Mouse (Mus musculus): ENCODE measurements around the gene Trpc7.

Gene Trpc7

GRCm38 (mm10) chr13:56790683-56791082 is 105.1 kb downstream of the Trpc7 start:
- CTCF ChIA-PET, result interaction anchor here (0.7 kb wide), 1 partner anchor 9 kb away, joined by 4 read pairs; no protein-coding TSS in a partner anchor

DNA sequence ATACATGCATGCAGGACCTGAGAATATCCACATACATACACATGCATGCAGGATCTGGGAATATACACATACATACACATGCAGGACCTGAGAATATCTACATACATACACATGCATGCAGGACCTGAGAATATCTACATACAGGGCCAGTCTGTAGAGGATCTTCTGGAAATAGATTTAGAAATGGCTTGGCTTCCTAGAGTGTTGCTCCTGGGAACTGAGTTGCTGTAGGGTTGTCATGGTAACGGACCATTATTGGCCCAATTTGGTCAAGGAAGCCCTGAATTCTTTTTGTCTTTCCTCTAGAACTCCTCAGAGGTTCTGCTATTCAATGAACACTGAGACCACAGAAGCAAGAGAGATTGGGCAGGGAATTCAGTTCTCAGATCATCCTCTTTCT is 113.2 kb downstream of the Trpc7 start:
- CTCF ChIA-PET, result no interaction called here

GRCm38 (mm10) chr13:56781697-56782096 is 114.1 kb downstream of the Trpc7 start:
- CTCF ChIA-PET, result no interaction called here

- CTCF ChIA-PET, result no interaction called here
Observed at GRCm38 (mm10) chr13:56780746-56781469, 114.9 kb downstream of the Trpc7 start.

GRCm38 (mm10) chr13:56774304-56774703 is 121.5 kb downstream of the Trpc7 start:
- CTCF ChIA-PET, result no interaction called here

DNA sequence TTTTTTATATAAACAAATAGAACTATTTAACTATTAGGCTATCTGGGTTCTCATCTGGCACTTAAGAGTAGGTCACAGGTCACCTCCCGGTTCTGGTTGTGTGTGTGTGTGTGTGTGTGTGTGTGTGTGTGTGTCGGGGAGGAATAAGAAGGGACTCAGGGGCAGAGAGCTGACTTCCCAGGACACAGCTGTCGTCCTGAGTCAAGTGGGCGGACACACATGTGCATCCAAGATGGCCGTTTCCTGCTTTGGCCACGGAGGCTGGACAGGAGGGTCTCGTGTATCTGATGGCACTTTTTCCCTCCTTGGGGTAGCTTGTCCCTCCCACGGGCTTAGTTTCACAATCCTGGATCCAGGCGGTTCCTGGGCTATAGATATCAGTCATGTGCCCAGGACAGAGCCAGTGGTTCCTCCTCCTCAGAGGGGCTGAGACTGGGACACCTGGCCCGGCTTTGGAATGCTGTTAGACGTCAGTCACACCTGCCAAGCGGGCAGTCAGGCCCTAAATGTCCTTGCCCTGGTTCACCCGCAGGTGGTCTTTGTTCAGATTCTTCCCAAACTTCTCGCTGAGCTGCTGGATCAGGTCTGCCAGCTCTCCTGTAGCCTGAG is 122.4 kb downstream of the Trpc7 start:
- CTCF ChIA-PET, result no interaction called here

DNA sequence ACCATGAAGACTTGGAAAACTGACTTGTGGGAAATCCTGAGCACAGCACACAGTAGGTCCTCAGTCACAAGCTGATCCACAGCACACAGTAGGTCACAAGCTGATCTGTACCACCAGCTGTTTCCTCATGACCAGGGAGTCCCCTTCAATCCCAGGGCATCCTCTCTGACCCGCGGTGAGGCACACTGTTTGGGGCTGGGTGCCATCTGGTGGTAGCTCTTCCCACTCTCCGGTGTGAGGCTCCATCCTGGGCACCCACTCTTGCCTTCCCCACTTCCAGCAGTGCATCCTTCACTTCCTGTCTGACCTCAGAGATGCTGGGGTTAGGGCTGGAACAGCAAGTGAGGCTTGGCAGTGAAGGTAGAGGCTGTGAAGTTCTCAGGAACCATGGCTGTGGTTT is 123.2 kb downstream of the Trpc7 start:
- CTCF ChIA-PET, result no interaction called here

- CTCF ChIA-PET, result no interaction called here
Observed at GRCm38 (mm10) chr13:56770786-56771185, 125.0 kb downstream of the Trpc7 start.

DNA sequence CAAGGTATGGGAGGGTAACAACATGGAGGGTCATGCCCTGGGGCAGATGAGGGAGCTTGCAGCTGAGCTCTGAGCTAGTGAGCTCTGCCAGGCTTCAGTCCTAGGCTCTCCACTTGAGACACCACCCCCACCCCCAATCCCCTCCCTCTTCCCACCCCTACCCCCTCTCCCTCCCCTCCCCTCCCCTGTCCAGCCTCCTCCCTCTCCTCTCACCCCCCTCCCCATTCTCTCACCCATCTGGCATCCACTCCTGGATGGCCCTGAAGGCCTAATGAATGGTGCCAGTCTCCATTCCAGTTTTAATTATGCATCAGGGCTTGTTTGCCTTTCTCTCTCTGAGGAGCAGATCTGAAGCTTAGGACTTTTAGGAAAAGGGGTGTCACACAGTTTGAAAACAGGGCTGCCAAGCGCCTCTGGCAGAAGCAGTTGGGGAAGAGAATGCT is 125.6 kb downstream of the Trpc7 start:
- CTCF ChIA-PET, result no interaction called here

DNA sequence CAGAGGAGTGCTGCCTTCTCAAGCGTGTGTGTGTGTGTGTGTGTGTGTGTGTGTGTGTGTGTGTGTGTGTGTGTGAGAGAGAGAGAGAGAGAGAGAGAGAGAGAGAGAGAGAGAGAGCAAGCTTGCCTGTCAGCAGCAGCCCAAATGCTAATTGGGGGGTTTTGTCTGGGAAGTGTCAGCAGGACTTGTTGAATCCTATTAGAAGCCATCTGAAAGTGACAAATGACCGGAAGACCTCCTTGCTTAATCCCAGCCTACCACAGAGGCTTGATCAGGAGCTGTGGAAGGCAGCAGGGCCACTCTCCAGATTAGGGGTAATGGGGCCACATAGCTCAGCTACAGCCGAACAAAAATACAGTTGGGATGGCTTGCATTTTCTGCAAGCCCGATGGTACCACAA is 126.4 kb downstream of the Trpc7 start:
- CTCF ChIA-PET, result no interaction called here

GRCm38 (mm10) chr13:56766211-56766610 is 129.6 kb downstream of the Trpc7 start:
- CTCF ChIA-PET, result no interaction called here

GRCm38 (mm10) chr13:56765284-56766032 is 130.3 kb downstream of the Trpc7 start:
- CTCF ChIA-PET, result no interaction called here

DNA sequence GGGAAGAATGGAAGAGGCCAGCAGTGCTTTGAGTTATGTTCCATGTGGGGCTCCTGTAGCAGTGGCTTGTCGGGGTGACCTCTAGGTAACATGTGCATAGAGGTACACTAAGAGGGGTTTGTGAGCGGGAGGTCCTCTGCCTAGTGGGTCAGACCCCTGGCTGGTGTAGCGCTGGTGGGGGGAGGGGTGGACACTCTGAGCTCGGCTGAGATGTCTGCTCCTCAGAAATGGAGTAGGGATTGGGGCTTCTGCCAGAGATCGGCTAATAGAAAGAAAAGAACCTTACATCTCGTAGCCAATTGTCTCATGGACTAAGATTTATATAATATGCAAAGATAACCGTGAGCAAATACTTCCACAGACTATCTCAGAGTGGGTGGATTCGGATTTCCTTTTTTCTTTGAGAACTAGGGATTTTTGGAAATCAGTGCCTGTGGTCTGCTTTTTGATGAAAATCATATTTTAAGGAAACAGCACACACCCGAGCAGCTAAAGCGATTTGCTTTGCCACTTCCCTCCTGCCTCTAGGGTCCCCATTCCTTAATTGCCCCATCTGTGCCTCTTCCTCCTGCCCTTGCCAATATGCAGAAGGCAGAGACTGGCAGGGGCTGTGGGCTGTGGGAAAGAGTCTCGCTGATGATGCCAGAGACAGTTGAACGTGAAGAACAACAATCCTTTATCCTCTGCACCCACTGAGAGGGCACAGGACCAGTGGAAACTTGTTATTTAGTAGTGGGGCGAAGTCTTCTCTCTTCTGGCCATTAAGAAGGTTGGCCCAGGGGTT is 133.2 kb downstream of the Trpc7 start:
- CTCF ChIA-PET, result interaction anchor here (0.7 kb wide), 1 partner anchor 1431 kb away, joined by 8 read pairs; no protein-coding TSS in a partner anchor

GRCm38 (mm10) chr13:56758492-56758891 is 137.3 kb downstream of the Trpc7 start:
- CTCF ChIA-PET, result no interaction called here

GRCm38 (mm10) chr13:56757201-56757600 is 138.6 kb downstream of the Trpc7 start:
- CTCF ChIA-PET, result no interaction called here

GRCm38 (mm10) chr13:56755871-56756270 is 139.9 kb downstream of the Trpc7 start:
- CTCF ChIA-PET, result no interaction called here

- CTCF ChIA-PET, result no interaction called here
Observed at GRCm38 (mm10) chr13:56753192-56753951, 142.4 kb downstream of the Trpc7 start, which contains the start of gene Gm45623. Gene Gm45623 (minus strand): TSS chr13:56753827.

DNA sequence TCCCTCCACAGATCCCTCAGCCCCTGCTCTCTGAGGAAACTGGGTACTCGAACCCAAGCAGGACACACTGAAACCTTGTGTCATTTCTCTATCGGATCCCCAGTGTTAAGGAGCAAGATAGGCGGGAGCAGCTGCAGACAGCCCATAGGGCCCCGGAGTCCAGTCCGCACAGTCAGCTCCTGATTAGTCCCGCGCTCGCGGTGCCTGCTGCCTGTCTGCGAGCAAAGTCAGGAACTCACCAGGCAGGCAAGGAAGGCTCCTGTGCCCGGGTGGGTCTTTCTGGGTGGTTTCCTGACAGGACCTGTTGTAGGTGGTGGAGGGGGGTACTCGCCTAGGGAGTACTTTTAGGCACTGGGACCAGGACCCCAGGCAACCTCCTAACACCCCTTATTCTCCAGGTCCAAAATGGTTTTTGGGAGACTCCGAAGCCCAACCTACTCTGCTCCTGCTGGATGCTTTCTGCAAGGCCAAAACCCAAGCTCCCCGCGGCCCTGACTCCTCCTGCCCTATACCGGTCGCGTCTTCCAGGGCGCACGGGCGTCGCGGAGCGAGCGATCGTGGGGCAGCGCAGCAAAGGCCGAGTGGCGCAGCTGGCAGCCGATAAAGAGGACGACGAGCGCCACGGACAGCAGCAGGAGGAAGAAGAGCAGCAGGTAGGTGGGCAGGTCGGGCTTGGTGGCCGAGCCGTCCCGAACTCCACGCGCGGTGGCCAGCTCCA is 143.2 kb downstream of the Trpc7 start:
- CTCF ChIA-PET, result interaction anchor here (1.3 kb wide), 1 partner anchor 9 kb away, joined by 4 read pairs; no protein-coding TSS in a partner anchor

GRCm38 (mm10) chr13:56751774-56752173 is 144.0 kb downstream of the Trpc7 start:
- CTCF ChIA-PET, result interaction anchor here (1.3 kb wide), 1 partner anchor 8 kb away, joined by 4 read pairs; no protein-coding TSS in a partner anchor

DNA sequence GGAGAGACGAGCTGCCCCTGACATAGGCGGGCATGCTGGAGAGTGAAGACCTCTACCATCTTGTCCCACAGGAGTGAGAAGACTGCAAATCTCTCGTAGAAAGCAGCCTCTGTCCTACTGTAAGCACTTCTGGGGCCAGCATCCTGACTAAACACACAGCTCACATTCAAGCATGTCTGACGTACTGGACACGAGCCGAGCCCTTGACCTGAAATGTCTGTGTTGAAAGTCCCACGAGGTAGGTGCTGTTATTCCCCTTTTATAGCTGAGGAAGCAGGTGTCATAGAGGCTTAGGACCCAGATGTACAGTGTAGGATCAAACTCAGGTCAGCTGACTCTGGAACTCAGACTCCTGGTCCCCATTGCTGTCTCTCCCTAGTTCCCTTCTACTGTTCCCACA is 146.4 kb downstream of the Trpc7 start:
- CTCF ChIA-PET, result no interaction called here
